25 mouse cellular contexts compared by ENCODE assay signal in genomic region chr3:68476336-68476735, GRCm38 (mm10).
"Had no signal": no experiment of that assay in that cellular context is flagged by ENCODE, and none has a peak within 500 bp of the region (broad histone marks: within the 10 kb centered on the region; RNA-seq: fewer than 3 reads in every experiment).

No protein-coding gene starts in this region.

- ATAC-seq: hindbrain, embryonic 16.5 days; inflammation-experienced regulatory T-cells, adult 6 months; intestine, embryonic 16.5 days had no signal

- H3K4me1 ChIP-seq: limb, embryonic 12.5 days; liver, embryonic 13.5 days; liver, embryonic 15.5 days had no signal

- H3K9me3 ChIP-seq: heart, embryonic 12.5 days; hindbrain, embryonic 10.5 days; hindbrain, embryonic 12.5 days; limb, embryonic 10.5 days; limb, embryonic 12.5 days; liver, embryonic 13.5 days; liver, embryonic 15.5 days had no signal

- H3K9ac ChIP-seq: heart, embryonic 12.5 days; hindbrain, embryonic 12.5 days; hindbrain, embryonic 14.5 days; limb, embryonic 12.5 days; liver, embryonic 13.5 days; liver, embryonic 15.5 days had no signal

- H3K27ac ChIP-seq: heart, adult 2 months; hindbrain, embryonic 10.5 days; hindbrain, embryonic 12.5 days; hindbrain, embryonic 14.5 days; kidney, postnatal 0 days; layer of hippocampus, adult 2 months; left cerebral cortex, adult 2 months; limb, embryonic 10.5 days; limb, embryonic 12.5 days; liver, embryonic 13.5 days; liver, embryonic 15.5 days had no signal

- H3K27me3 ChIP-seq: heart, embryonic 12.5 days; hindbrain, embryonic 12.5 days; liver, embryonic 13.5 days; liver, embryonic 15.5 days had no signal

- H3K36me3 ChIP-seq: heart, embryonic 12.5 days; hindbrain, embryonic 10.5 days; hindbrain, embryonic 12.5 days; limb, embryonic 10.5 days; limb, embryonic 12.5 days; liver, embryonic 13.5 days; liver, embryonic 15.5 days had no signal

- DNase-seq: gastrocnemius, postnatal 14 days; gastrocnemius, postnatal 36 days; heart, adult 2 months; heart, postnatal 10 days; heart, postnatal 4 days; kidney, adult 18-20 months; kidney, adult 8-10 months; kidney, postnatal 14 days; kidney, postnatal 4 days; liver; liver, embryonic 13.5 days had no signal

- H3K4me3 ChIP-seq: heart, adult 2 months; heart, embryonic 12.5 days; hindbrain, embryonic 10.5 days; hindbrain, embryonic 12.5 days; layer of hippocampus, adult 2 months; left cerebral cortex, adult 2 months; limb, embryonic 10.5 days; limb, embryonic 12.5 days; liver, embryonic 13.5 days; liver, embryonic 15.5 days had no signal

- H3K4me2 ChIP-seq: heart, embryonic 12.5 days; hindbrain, embryonic 12.5 days; hindbrain, embryonic 14.5 days; limb, embryonic 12.5 days; liver, embryonic 11.5 days; liver, embryonic 13.5 days; liver, embryonic 15.5 days had no signal
